Mouse (Mus musculus) R1 (cell line): ENCODE data around the gene Shoc2.
"Not testable (repeated sequence)": the region's sequence is repeated elsewhere in the genome, so short reads cannot be mapped to it uniquely, and the experiment has no call there.

Source experiments
- DNase-seq: peaks from one replicate; pipeline ENCODE4 v3.0.0-alpha.2; 2018; ENCODE audit warnings: low read depth, low spot score

Gene Shoc2

GRCm38 (mm10) chr19:53943802-53944785, at the start of gene Shoc2, which contains the start of gene Bbip1:
Shoc2 (plus strand) TSS chr19:53944306.
Bbip1 (minus strand) TSS chr19:53944627.
- peak; percentile 99 for DNase-seq

GRCm38 (mm10) chr19:53894538-53895121, 49.5 kb upstream of the Shoc2 start:
- no peak for DNase-seq

- no peak for DNase-seq
These were observed 46.1 kb upstream of the Shoc2 start for GRCm38 (mm10) chr19:53898046-53898445.

GRCm38 (mm10) chr19:53898498-53898897, 45.6 kb upstream of the Shoc2 start:
- DNase-seq, result no peak

- no peak for DNase-seq
These were observed 44.9 kb upstream of the Shoc2 start for GRCm38 (mm10) chr19:53898970-53899900.

GRCm38 (mm10) chr19:53899941-53900610, 44.0 kb upstream of the Shoc2 start:
- DNase-seq, result no peak

GRCm38 (mm10) chr19:53901931-53902738, 42.0 kb upstream of the Shoc2 start:
- no peak for DNase-seq

- DNase-seq, result peak; percentile 97
These were observed 41.2 kb upstream of the Shoc2 start for GRCm38 (mm10) chr19:53902739-53903487.

- DNase-seq, result peak; percentile 31
These were observed 40.4 kb upstream of the Shoc2 start for GRCm38 (mm10) chr19:53903507-53904321.

GRCm38 (mm10) chr19:53904833-53905480, 39.1 kb upstream of the Shoc2 start:
- no peak for DNase-seq

- DNase-seq, result no peak
These were observed 37.9 kb upstream of the Shoc2 start for GRCm38 (mm10) chr19:53906033-53906702.

- not testable (repeated sequence) for DNase-seq
These were observed 37.4 kb upstream of the Shoc2 start for GRCm38 (mm10) chr19:53906703-53907070.

GRCm38 (mm10) chr19:53914950-53915349, 29.2 kb upstream of the Shoc2 start:
- no peak for DNase-seq

GRCm38 (mm10) chr19:53919541-53919940, 24.6 kb upstream of the Shoc2 start:
- no peak for DNase-seq

- DNase-seq, result not testable (repeated sequence)
These were observed 22.1 kb upstream of the Shoc2 start for GRCm38 (mm10) chr19:53921996-53922395.

- peak; percentile 91 for DNase-seq
These were observed 18.8 kb upstream of the Shoc2 start for GRCm38 (mm10) chr19:53925338-53925751.

GRCm38 (mm10) chr19:53926705-53927104, 17.4 kb upstream of the Shoc2 start:
- DNase-seq, result no peak
